20 mouse cellular contexts compared by ENCODE assay signal in the genomic region with DNA sequence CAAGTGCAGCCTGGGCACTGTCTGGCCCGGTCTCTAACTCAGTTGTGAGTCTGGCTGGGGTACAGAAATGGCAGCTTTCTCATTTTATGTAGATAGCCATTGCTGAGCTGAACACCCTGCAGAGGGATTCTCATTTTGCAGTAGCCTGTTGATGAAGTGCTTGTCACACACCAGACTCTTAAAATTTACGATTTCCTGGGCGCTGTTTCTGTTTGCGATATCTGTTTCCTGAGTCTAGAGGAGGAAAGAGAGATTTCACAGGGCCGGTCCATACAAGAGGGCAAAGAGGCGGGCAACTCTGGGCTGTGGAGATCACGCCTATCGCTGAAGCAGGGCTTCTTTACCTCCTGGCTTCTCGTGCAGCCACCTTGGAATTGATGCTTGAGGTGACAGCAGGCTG. TPM values are rescaled to one million over a fixed set of nuclear protein-coding genes. Genes with fewer than 3 reads are reported as not detected.
DNase-seq lines count a peak whose midpoint lies in the region; ATAC-seq and TF ChIP-seq lines count a peak whose summit lies in the region.
"Had no signal": no experiment of that assay in that cellular context is flagged by ENCODE, and none has a peak within 500 bp of the region (broad histone marks: within the 10 kb centered on the region; RNA-seq: fewer than 3 reads in every experiment).

No protein-coding gene starts in this region.

- ATAC-seq in kidney, embryonic 14.5 days (ENCODE audit: low FRiP score, low TSS enrichment): no peak
- no peak for ATAC-seq in megakaryocyte, adult 5-6 weeks (ENCODE audit: poor library complexity, severe bottlenecking)
- no peak for ATAC-seq in activated CD4-positive, CD25-positive, alpha-beta regulatory T cell, adult 4 months
- ATAC-seq: CD4-positive, CD25-positive, alpha-beta regulatory T cell, adult 4 months; forebrain, embryonic 13.5 days; forebrain, embryonic 15.5 days; forebrain, postnatal 0 days had no signal

- H3K27me3 ChIP-seq in kidney, adult 2 months (replicated peaks; ENCODE audit: control insufficient read depth, insufficient read depth, low read length): no peaks in the 10 kb centered on the region
- H3K27me3 ChIP-seq in kidney, embryonic 14.5 days (ENCODE audit: control insufficient read depth, insufficient read depth, low read length): no peaks in the 10 kb centered on the region
- H3K27me3 ChIP-seq in megakaryocyte, embryonic 14.5 days (replicated peaks): no peaks in the 10 kb centered on the region
- H3K27me3 ChIP-seq: CH12.LX; embryonic facial prominence, embryonic 12.5 days; forebrain, embryonic 13.5 days; forebrain, embryonic 15.5 days had no signal

- H3K9me3 ChIP-seq in kidney, embryonic 14.5 days (ENCODE audit: control insufficient read depth, low read length): no peaks in the 10 kb centered on the region
- peaks cover 4% of the 10 kb centered on the region for H3K9me3 ChIP-seq in megakaryocyte, embryonic 14.5 days
- H3K9me3 ChIP-seq: embryonic facial prominence, embryonic 12.5 days; forebrain, embryonic 13.5 days; forebrain, embryonic 15.5 days; G1E had no signal

- no peak overlapping the region for H3K4me2 ChIP-seq in kidney, embryonic 14.5 days (replicated peaks; ENCODE audit: low read depth, low read length)
- H3K4me2 ChIP-seq: embryonic facial prominence, embryonic 12.5 days; forebrain, embryonic 13.5 days; forebrain, embryonic 15.5 days had no signal

- H3K4me3 ChIP-seq in kidney, adult 2 months (ENCODE audit: insufficient read depth, low read depth, low read length): no peak overlapping the region
- no peak overlapping the region for H3K4me3 ChIP-seq in kidney, embryonic 14.5 days (ENCODE audit: low read length)
- peak overlapping the region; percentile 42 for H3K4me3 ChIP-seq in megakaryocyte, embryonic 14.5 days (replicated peaks)
- H3K4me3 ChIP-seq: embryonic facial prominence, embryonic 10.5 days; embryonic facial prominence, embryonic 12.5 days; forebrain, embryonic 13.5 days; forebrain, embryonic 15.5 days had no signal

- TF ChIP-seq CTCF in kidney, adult 2 months (conservative IDR thresholded peaks at IDR 0.05; ENCODE audit: insufficient read depth, insufficient read length, low read depth, low read length): no peak

- peak; percentile 35 for DNase-seq in kidney, adult 2 months
- peak; percentile 62 for DNase-seq in MN1 (ENCODE audit: low spot score)
- DNase-seq in urinary bladder, postnatal 25 days (ENCODE audit: low spot score): no peak
- DNase-seq: B cell, adult 2 months; cerebellum, adult 11-12 months; cerebellum, adult 2 months; cerebellum, adult 9-10 months; cerebellum, postnatal 25 days; forebrain, postnatal 0 days had no signal

- no peaks in the 10 kb centered on the region for H3K4me1 ChIP-seq in kidney, adult 2 months (ENCODE audit: control insufficient read depth, insufficient read depth, low read length)
- 0 out of 2 replicates have a peak, but pooled peaks cover 6% of the 10 kb centered on the region for H3K4me1 ChIP-seq in kidney, embryonic 14.5 days (ENCODE audit: control insufficient read depth, insufficient read depth, low read length)
- H3K4me1 ChIP-seq in megakaryocyte, embryonic 14.5 days: peaks cover 48% of the 10 kb centered on the region
- H3K4me1 ChIP-seq: embryonic facial prominence, embryonic 12.5 days; forebrain, embryonic 13.5 days; forebrain, embryonic 15.5 days had no signal

- no peaks in the 10 kb centered on the region for H3K36me3 ChIP-seq in kidney, adult 2 months (ENCODE audit: control insufficient read depth, insufficient read depth, low read length)
- peaks cover 22% of the 10 kb centered on the region for H3K36me3 ChIP-seq in kidney, embryonic 14.5 days (ENCODE audit: control insufficient read depth, insufficient read depth, low read length)
- peaks cover 50% of the 10 kb centered on the region for H3K36me3 ChIP-seq in megakaryocyte, embryonic 14.5 days (replicated peaks; ENCODE audit: low read length)

- no peak for TF ChIP-seq POLR2A in kidney, adult 2 months (IDR thresholded peaks at IDR 0.05; ENCODE audit: low read depth, low read length)

- WGBS in kidney, adult 2 months: 63% methylated on average over 9 of the region's 9 CpGs
- 66% methylated on average over 9 of the region's 9 CpGs for WGBS in kidney, embryonic 14.5 days

- no peak overlapping the region for H3K27ac ChIP-seq in kidney, adult 2 months (ENCODE audit: insufficient read depth, low read depth, low read length)
- H3K27ac ChIP-seq in kidney, embryonic 14.5 days (ENCODE audit: low read depth, low read length): no peak overlapping the region
- H3K27ac ChIP-seq: embryonic facial prominence, embryonic 10.5 days; embryonic facial prominence, embryonic 12.5 days; forebrain, embryonic 13.5 days; forebrain, embryonic 15.5 days had no signal

- H3K9ac ChIP-seq in kidney, embryonic 14.5 days (ENCODE audit: low read depth, low read length): no peak overlapping the region
- H3K9ac ChIP-seq: embryonic facial prominence, embryonic 12.5 days; forebrain, embryonic 13.5 days; forebrain, embryonic 15.5 days; forebrain, postnatal 0 days had no signal

RNA-seq across cellular contexts. Expression of a gene that starts 20.3 kb away (rescaled TPM):
- polyA plus RNA-seq in kidney, adult 2 months (2012; rRNA removed): 24.6 and 25.8 TPM in 2 replicates
- polyA plus RNA-seq in kidney, embryonic 14.5 days (2014; fragmentation: Nextera tagmentation; extraction: Ambion mirVana): 85.0 and 100.0 TPM in 2 replicates
- polyA plus RNA-seq in megakaryocyte, embryonic 14.5 days (2012; ENCODE audit: insufficient read depth, low replicate concordance): 150 and 284 TPM in 2 replicates
- total RNA-seq in megakaryocyte, adult 5-6 weeks (2015): 29.8 and 32.0 TPM in 2 replicates
- total RNA-seq in megakaryocyte, adult 5-6 weeks (2017): 76.5 and 79.1 TPM in 2 replicates
- polyA plus RNA-seq in activated CD4-positive, CD25-positive, alpha-beta regulatory T cell, adult 4 months (2017; shearing (Covaris generic)): 10 to 100 TPM; 39.7 to 56.1 TPM

RNA-seq across cellular contexts. Expression of a gene that starts 20.8 kb away (rescaled TPM):
- polyA plus RNA-seq in kidney, adult 2 months (2012; rRNA removed): 46.5 and 47.3 TPM in 2 replicates
- polyA plus RNA-seq in kidney, embryonic 14.5 days (2014; fragmentation: Nextera tagmentation; extraction: Ambion mirVana): 46.3 and 60.5 TPM in 2 replicates
- 15.0 and 23.1 TPM in 2 replicates for polyA plus RNA-seq in megakaryocyte, embryonic 14.5 days (2012; ENCODE audit: insufficient read depth, low replicate concordance)
- 5.8 and 6.2 TPM in 2 replicates for total RNA-seq in megakaryocyte, adult 5-6 weeks (2015)
- 5.5 and 7.0 TPM in 2 replicates for total RNA-seq in megakaryocyte, adult 5-6 weeks (2017)
- 1 to 10 TPM; 5.2 to 7.1 TPM for polyA plus RNA-seq in activated CD4-positive, CD25-positive, alpha-beta regulatory T cell, adult 4 months (2017; shearing (Covaris generic))

RNA-seq across cellular contexts. Expression of a gene that starts 36.6 kb away (rescaled TPM):
- 121 and 131 TPM in 2 replicates for polyA plus RNA-seq in kidney, adult 2 months (2012; rRNA removed)
- 16.1 and 19.2 TPM in 2 replicates for polyA plus RNA-seq in kidney, embryonic 14.5 days (2014; fragmentation: Nextera tagmentation; extraction: Ambion mirVana)
- polyA plus RNA-seq in megakaryocyte, embryonic 14.5 days (2012; ENCODE audit: insufficient read depth, low replicate concordance): 6.1 and 10.8 TPM in 2 replicates
- total RNA-seq in megakaryocyte, adult 5-6 weeks (2015): 3.1 and 3.3 TPM in 2 replicates
- total RNA-seq in megakaryocyte, adult 5-6 weeks (2017): 6.5 and 8.6 TPM in 2 replicates
- 1 to 10 TPM; 5.2 to 7.3 TPM for polyA plus RNA-seq in activated CD4-positive, CD25-positive, alpha-beta regulatory T cell, adult 4 months (2017; shearing (Covaris generic))
